14 mouse cellular contexts compared by ENCODE assay signal in the genomic region with DNA sequence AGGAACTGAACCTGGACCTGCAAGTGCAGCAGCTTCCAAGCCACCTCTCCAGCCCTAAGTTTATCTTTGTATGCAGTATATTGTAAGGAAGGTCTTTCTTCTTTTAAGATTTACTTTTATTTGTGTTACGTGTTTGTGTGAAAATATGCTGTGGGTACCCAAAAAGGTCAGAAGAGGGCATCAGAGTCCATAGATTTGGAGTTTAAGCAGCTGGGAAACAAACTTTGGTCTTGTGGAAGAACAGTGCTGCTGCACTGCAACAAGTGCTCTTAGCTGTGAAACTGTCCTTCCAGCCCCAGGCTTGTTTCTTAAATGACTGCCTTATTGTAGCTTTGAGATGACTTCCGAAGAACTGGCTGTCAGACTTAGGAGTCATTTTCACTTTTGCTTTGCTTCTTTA.
DNase-seq lines count a peak whose midpoint lies in the region; ATAC-seq lines count a peak whose summit lies in the region.
"Had no signal": no experiment of that assay in that cellular context is flagged by ENCODE, and none has a peak within 500 bp of the region (broad histone marks: within the 10 kb centered on the region; RNA-seq: fewer than 3 reads in every experiment).

No protein-coding gene starts in this region.

- H3K27ac ChIP-seq in heart, embryonic 11.5 days (ENCODE audit: low read depth, low read length) = no peak overlapping the region
- H3K27ac ChIP-seq: limb, embryonic 12.5 days; neural tube, embryonic 12.5 days had no signal

- ATAC-seq in heart, embryonic 11.5 days (replicated peaks; ENCODE audit: insufficient number of reproducible peaks, low FRiP score, low TSS enrichment) = no peak
- no peak for ATAC-seq in erythroid progenitor cell, adult 5-6 weeks (replicated peaks; ENCODE audit: low FRiP score, poor library complexity, severe bottlenecking)

- H3K4me3 ChIP-seq in heart, embryonic 11.5 days (ENCODE audit: low read depth, low read length) = no peak overlapping the region
- H3K4me3 ChIP-seq: limb, embryonic 12.5 days; neural tube, embryonic 12.5 days had no signal

- peak; percentile 70 for DNase-seq in heart, adult 11 months
- DNase-seq in 3T3-L1 (ENCODE audit: low read depth, low spot score) (peak; percentile 55), R1 (ENCODE audit: low read depth, low spot score) (peak; percentile 39)
- peak; percentile 33 for DNase-seq in induced T-regulatory cell, adult 2 months (ENCODE audit: low read depth)
- DNase-seq in urinary bladder, postnatal 10 days (ENCODE audit: low spot score) = no peak
- DNase-seq in yolk sac, embryonic 10.5 days (ENCODE audit: low spot score) = no peak
- DNase-seq: adrenal gland, adult 2 months; cerebellum, adult 9-10 months; gastrocnemius, postnatal 36 days; right cerebral cortex, postnatal 14 days had no signal

- H3K4me1 ChIP-seq in heart, embryonic 11.5 days (ENCODE audit: control insufficient read depth, insufficient read depth, low read length) = no peaks in the 10 kb centered on the region
- H3K4me1 ChIP-seq: neural tube, embryonic 12.5 days had no signal

- peaks cover 14% of the 10 kb centered on the region for H3K36me3 ChIP-seq in heart, embryonic 11.5 days (ENCODE audit: control insufficient read depth, insufficient read depth, low read length)

- H3K4me2 ChIP-seq in heart, embryonic 11.5 days = no peak overlapping the region
- H3K4me2 ChIP-seq: limb, embryonic 12.5 days; neural tube, embryonic 12.5 days had no signal

- no peak overlapping the region for H3K9ac ChIP-seq in heart, embryonic 11.5 days (ENCODE audit: low read depth, low read length)
- H3K9ac ChIP-seq: limb, embryonic 12.5 days; neural tube, embryonic 12.5 days had no signal

- WGBS in heart, embryonic 11.5 days (ENCODE audit: insufficient replicate concordance) = 89% methylated on average over 2 of the region's 2 CpGs

- H3K27me3 ChIP-seq in heart, embryonic 11.5 days (ENCODE audit: control insufficient read depth, insufficient read depth, low read length) = no peaks in the 10 kb centered on the region
- H3K27me3 ChIP-seq: limb, embryonic 12.5 days; neural tube, embryonic 12.5 days had no signal

- H3K9me3 ChIP-seq in heart, embryonic 11.5 days (replicated peaks; ENCODE audit: control insufficient read depth, low read length) = no peaks in the 10 kb centered on the region
- H3K9me3 ChIP-seq: limb, embryonic 12.5 days; neural tube, embryonic 12.5 days had no signal

Comparison
In these comparisons a context has a peak if more than half of its experiments do, and no peak if none do; other contexts are left out.
1. DNase-seq: peak in heart, adult 11 months (single experiment), 3T3-L1 (single experiment), R1 (single experiment) and induced T-regulatory cell, adult 2 months (single experiment); none in urinary bladder, postnatal 10 days (single experiment) and yolk sac, embryonic 10.5 days (single experiment).